Mouse (Mus musculus): ENCODE data around the gene Zfp1. TPM values are rescaled to one million over a fixed set of nuclear protein-coding genes. Genes with fewer than 3 reads are reported as not detected.
A peak's percentile ranks its signal among the peaks of the same experiment; 100 is the strongest.

Zfp1 gene
- total and polyA plus RNA-seq, 2 experiments from 2014 or later = 18.1 to 22.7 TPM

GRCm38 (mm10) chr8:111713291-111713690, 70.1 kb downstream of the Zfp1 start:
- H3K4me1 ChIP-seq (ENCODE audit: insufficient read depth, low read length) = peaks cover 17% of the 10 kb centered on the region
- no peaks in the 10 kb centered on the region for H3K9me3 ChIP-seq (ENCODE audit: low read length)
- H3K4me2 ChIP-seq (ENCODE audit: low read depth, low read length, poor library complexity, severe bottlenecking) = no peak overlapping the region
- 92% methylated on average over 11 of the region's 11 CpGs for WGBS
- no peak overlapping the region for H3K9ac ChIP-seq (replicated peaks; ENCODE audit: low read length, poor library complexity, severe bottlenecking)
- no peak for TF ChIP-seq CTCF (IDR thresholded peaks at IDR 0.05)
- ATAC-seq (ENCODE audit: low FRiP score) (no peak), DNase-seq (ENCODE audit: low spot score) (no peak)
- H3K4me3 ChIP-seq (ENCODE audit: low read depth, low read length) = no peak overlapping the region
- H3K27me3 ChIP-seq (ENCODE audit: insufficient read depth, low read length) = no peaks in the 10 kb centered on the region
- peaks cover 42% of the 10 kb centered on the region for H3K36me3 ChIP-seq (ENCODE audit: insufficient read depth, low read length)
- no peak overlapping the region for H3K27ac ChIP-seq (ENCODE audit: low read depth, low read length)

GRCm38 (mm10) chr8:111713817-111714216, 70.6 kb downstream of the Zfp1 start:
- 93% methylated on average over 24 of the region's 25 CpGs for WGBS
- Histone ChIP-seq H3K27ac (ENCODE audit: low read depth, low read length) (no peak overlapping the region), H3K4me1 (ENCODE audit: insufficient read depth, low read length) (peaks cover 17% of the 10 kb centered on the region), H3K4me3 (ENCODE audit: low read depth, low read length) (no peak overlapping the region), H3K9ac (replicated peaks; ENCODE audit: low read length, poor library complexity, severe bottlenecking) (no peak overlapping the region), H3K27me3 (ENCODE audit: insufficient read depth, low read length) (no peaks in the 10 kb centered on the region), H3K4me2 (ENCODE audit: low read depth, low read length, poor library complexity, severe bottlenecking) (no peak overlapping the region), H3K36me3 (ENCODE audit: insufficient read depth, low read length) (peaks cover 42% of the 10 kb centered on the region), H3K9me3 (ENCODE audit: low read length) (no peaks in the 10 kb centered on the region)
- ATAC-seq (ENCODE audit: low FRiP score) (no peak), DNase-seq (ENCODE audit: low spot score) (no peak)
- TF ChIP-seq CTCF (IDR thresholded peaks at IDR 0.05) = no peak

- no peaks in the 10 kb centered on the region for H3K9me3 ChIP-seq (ENCODE audit: low read length)
- no peak overlapping the region for H3K9ac ChIP-seq (replicated peaks; ENCODE audit: low read length, poor library complexity, severe bottlenecking)
- 97% methylated on average over 12 of the region's 12 CpGs for WGBS
- H3K36me3 ChIP-seq (ENCODE audit: insufficient read depth, low read length) = peaks cover 42% of the 10 kb centered on the region
- TF ChIP-seq CTCF (IDR thresholded peaks at IDR 0.05) = no peak
- ATAC-seq (ENCODE audit: low FRiP score) (no peak), DNase-seq (ENCODE audit: low spot score) (no peak)
- no peak overlapping the region for H3K4me2 ChIP-seq (ENCODE audit: low read depth, low read length, poor library complexity, severe bottlenecking)
- H3K27ac ChIP-seq (ENCODE audit: low read depth, low read length) = no peak overlapping the region
- H3K27me3 ChIP-seq (ENCODE audit: insufficient read depth, low read length) = no peaks in the 10 kb centered on the region
- no peak overlapping the region for H3K4me3 ChIP-seq (ENCODE audit: low read depth, low read length)
- peaks cover 17% of the 10 kb centered on the region for H3K4me1 ChIP-seq (ENCODE audit: insufficient read depth, low read length)
Measured at GRCm38 (mm10) chr8:111714295-111714694, 71.1 kb downstream of the Zfp1 start.

- Histone ChIP-seq H3K27me3 (ENCODE audit: insufficient read depth, low read length) (no peaks in the 10 kb centered on the region), H3K9ac (replicated peaks; ENCODE audit: low read length, poor library complexity, severe bottlenecking) (no peak overlapping the region), H3K36me3 (ENCODE audit: insufficient read depth, low read length) (peaks cover 41% of the 10 kb centered on the region), H3K27ac (ENCODE audit: low read depth, low read length) (no peak overlapping the region), H3K4me2 (ENCODE audit: low read depth, low read length, poor library complexity, severe bottlenecking) (no peak overlapping the region), H3K4me1 (ENCODE audit: insufficient read depth, low read length) (peaks cover 17% of the 10 kb centered on the region), H3K9me3 (ENCODE audit: low read length) (no peaks in the 10 kb centered on the region), H3K4me3 (ENCODE audit: low read depth, low read length) (no peak overlapping the region)
- 84% methylated on average over 13 of the region's 13 CpGs for WGBS
- no peak for ATAC-seq (ENCODE audit: low FRiP score)
- peak; percentile 19; the same call in 1 of the 2 replicates for TF ChIP-seq CTCF (IDR thresholded peaks at IDR 0.05)
- DNase-seq (ENCODE audit: low spot score) = no peak
Measured at GRCm38 (mm10) chr8:111715514-111715913, 72.3 kb downstream of the Zfp1 start.

GRCm38 (mm10) chr8:111716603-111717487, 73.6 kb downstream of the Zfp1 start:
- DNase-seq (ENCODE audit: low spot score) = peak; percentile 96
- H3K36me3 ChIP-seq (ENCODE audit: insufficient read depth, low read length) = peaks cover 34% of the 10 kb centered on the region

GRCm38 (mm10) chr8:111717488-111717792, 74.2 kb downstream of the Zfp1 start:
- ATAC-seq (ENCODE audit: low FRiP score) (0 out of 2 replicates have a peak, but pooled peaks have one; percentile 3), DNase-seq (ENCODE audit: low spot score) (peak; percentile 48)
- peaks cover 17% of the 10 kb centered on the region for H3K4me1 ChIP-seq (ENCODE audit: insufficient read depth, low read length)
- H3K4me2 ChIP-seq (ENCODE audit: low read depth, low read length, poor library complexity, severe bottlenecking) = no peak overlapping the region
- H3K9me3 ChIP-seq (ENCODE audit: low read length) = no peaks in the 10 kb centered on the region
- H3K4me3 ChIP-seq (ENCODE audit: low read depth, low read length) = no peak overlapping the region
- 24% methylated on average over 4 of the region's 4 CpGs for WGBS
- H3K9ac ChIP-seq (replicated peaks; ENCODE audit: low read length, poor library complexity, severe bottlenecking) = peak overlapping the region; percentile 30; the same call in 1 of the 2 replicates
- H3K27me3 ChIP-seq (ENCODE audit: insufficient read depth, low read length) = no peaks in the 10 kb centered on the region
- H3K27ac ChIP-seq (ENCODE audit: low read depth, low read length) = peak overlapping the region; percentile 85
- H3K36me3 ChIP-seq (ENCODE audit: insufficient read depth, low read length) = peaks cover 34% of the 10 kb centered on the region
- no peak for TF ChIP-seq CTCF (IDR thresholded peaks at IDR 0.05)

More at GRCm38 (mm10) chr8:111716603-111717487, 73.6 kb downstream of the Zfp1 start:
- Histone ChIP-seq H3K4me3 (ENCODE audit: low read depth, low read length) (no peak overlapping the region), H3K9ac (replicated peaks; ENCODE audit: low read length, poor library complexity, severe bottlenecking) (peak overlapping the region; percentile 30; the same call in 1 of the 2 replicates), H3K4me1 (ENCODE audit: insufficient read depth, low read length) (peaks cover 17% of the 10 kb centered on the region), H3K27me3 (ENCODE audit: insufficient read depth, low read length) (no peaks in the 10 kb centered on the region), H3K9me3 (ENCODE audit: low read length) (no peaks in the 10 kb centered on the region), H3K4me2 (ENCODE audit: low read depth, low read length, poor library complexity, severe bottlenecking) (no peak overlapping the region), H3K27ac (ENCODE audit: low read depth, low read length) (peak overlapping the region; percentile 85)
- 16% methylated on average over 10 of the region's 10 CpGs for WGBS
- TF ChIP-seq CTCF (IDR thresholded peaks at IDR 0.05) = no peak; the same call in 1 of the 2 replicates
- peak; percentile 84 for ATAC-seq (ENCODE audit: low FRiP score)

Measured in midbrain, postnatal 0 days (tissue).